In genomic region chr4:141242651-141243241, GRCm38 (mm10) we compare ENCODE assay signal across 8 mouse cellular contexts. TPM values are rescaled to one million over a fixed set of nuclear protein-coding genes. Genes with fewer than 3 reads are reported as not detected.
DNase-seq lines count a peak whose midpoint lies in the region; ATAC-seq lines count a peak whose summit lies in the region.

No protein-coding gene starts in this region.

- DNase-seq in cerebellum, adult 9-10 months, result peak; percentile 22
- peak; percentile 62 for DNase-seq in ovary, adult 18-20 months (ENCODE audit: low spot score)
- DNase-seq in ovary, postnatal 10 days (ENCODE audit: low spot score), result no peak
- peak; percentile 50 for DNase-seq in kidney, adult 18-20 months
- peak; percentile 65 for DNase-seq in lung, postnatal 10 days
- no peak for DNase-seq in left cerebral cortex, postnatal 4 days
- no peak for DNase-seq in spleen, postnatal 14 days (ENCODE audit: low spot score in 2 of 2)

- ATAC-seq in cerebellum, adult (ENCODE audit: insufficient number of reproducible peaks, low FRiP score, low TSS enrichment), result no peak

- intact Hi-C loops in left cerebral cortex, postnatal 4 days (cut with DNase I), result no loop called here

RNA-seq across cellular contexts. Expression of gene Arhgef19, which starts 3.4 kb away (rescaled TPM):
- 1 to 10 TPM; 1.8 to 2.4 TPM for total RNA-seq in left cerebral cortex, postnatal 4 days (2021)

RNA-seq across cellular contexts. Expression of gene Rsg1, which starts 29.0 kb away (rescaled TPM):
- total RNA-seq in left cerebral cortex, postnatal 4 days (2021), result 1 to 10 TPM; 4.3 to 5.1 TPM

RNA-seq across cellular contexts. Expression of gene Epha2, which starts 58.3 kb away (rescaled TPM):
- total RNA-seq in left cerebral cortex, postnatal 4 days (2021), result 1 to 10 TPM; 1.6 TPM

Comparison
In these comparisons a context has a peak if more than half of its experiments do, and no peak if none do; other contexts are left out.
1. DNase-seq: peak in cerebellum, adult 9-10 months (single experiment), ovary, adult 18-20 months (single experiment), kidney, adult 18-20 months (single experiment) and lung, postnatal 10 days (single experiment); none in ovary, postnatal 10 days (single experiment), left cerebral cortex, postnatal 4 days (single experiment) and spleen, postnatal 14 days (0 of 2).